Mouse (Mus musculus) intestine, embryonic 15.5 days (tissue): ENCODE results near the gene Crat. TPM values are rescaled to one million over a fixed set of nuclear protein-coding genes. Genes with fewer than 3 reads are reported as not detected.

ENCODE experiments used
- ATAC-seq: fragments of 200-750 bp; cut with Nextera tagmentation; 2 replicates; pipeline ENCODE4 v1.8.0; 2017; ENCODE audit warnings: moderate TSS enrichment, moderate library complexity
- H3K27ac ChIP-seq: fragments of 300-500 bp; sonication (generic); 2 replicates; pipeline ENCODE4 v1.5.1; 2015; ENCODE audit warnings: mild to moderate bottlenecking, inconsistent platforms
- H3K27me3 ChIP-seq: fragments of 300-500 bp; sonication (generic); replicated peaks from 2 replicates; pipeline ENCODE4 v1.6.1; 2015; ENCODE audit warnings: inconsistent platforms
- H3K36me3 ChIP-seq: fragments of 300-500 bp; sonication (generic); 2 replicates; pipeline ENCODE4 v1.6.1; 2015; ENCODE audit warnings: inconsistent platforms
- H3K4me1 ChIP-seq: fragments of 300-500 bp; sonication (generic); replicated peaks from 2 replicates; pipeline ENCODE4 v1.6.1; 2015; ENCODE audit warnings: inconsistent platforms
- H3K4me2 ChIP-seq: fragments of 300-500 bp; sonication (generic); replicated peaks from 2 replicates; pipeline ENCODE4 v1.6.1; 2015; ENCODE audit warnings: mild to moderate bottlenecking, inconsistent platforms
- H3K4me3 ChIP-seq: fragments of 300-500 bp; sonication (generic); replicated peaks from 2 replicates; pipeline ENCODE4 v1.5.1; 2015; ENCODE audit warnings: inconsistent platforms
- H3K9ac ChIP-seq: fragments of 300-500 bp; sonication (generic); 2 replicates; pipeline ENCODE4 v1.6.1; 2015; ENCODE audit warnings: inconsistent platforms
- H3K9me3 ChIP-seq: fragments of 300-500 bp; sonication (generic); 2 replicates; pipeline ENCODE4 v1.6.1; 2016; ENCODE audit warnings: inconsistent platforms
- WGBS: fragments of 180-500 bp; shearing (Covaris S2); methylation state at CpG from one replicate; pipeline ENCODE4 v1.1.7; 2015; 5-methylcytosine and 5-hydroxymethylcytosine counted together
- polyA plus RNA-seq: library from polyadenylated mRNA; unstranded; fragments of >200 nt; fragmentation: Nextera tagmentation; extraction: Ambion mirVana; gene quantifications from 2 replicates; pipeline ENCODE4 v1.2.1, GENCODE M21; 2015

Crat gene
- polyA plus RNA-seq, 1 experiment from 2014 or later, result 19.6 TPM

GRCm38 (mm10) chr2:30357552-30358510 lies 57.8 kb downstream of the Crat start:
- Histone ChIP-seq H3K9ac (peak overlapping the region; percentile 86; the same call in 1 of the 2 replicates), H3K27ac (peak overlapping the region; percentile 44; the same call in 1 of the 2 replicates), H3K27me3 (no peaks in the 10 kb centered on the region), H3K4me1 (peaks cover 34% of the 10 kb centered on the region), H3K4me3 (peak overlapping the region; percentile 83), H3K36me3 (no peaks in the 10 kb centered on the region), H3K9me3 (no peaks in the 10 kb centered on the region), H3K4me2 (peak overlapping the region; percentile 91)
- WGBS, result 41% methylated on average over 8 of the region's 8 CpGs
- ATAC-seq, result peak; percentile 10; the same call in 1 of the 2 replicates

DNA sequence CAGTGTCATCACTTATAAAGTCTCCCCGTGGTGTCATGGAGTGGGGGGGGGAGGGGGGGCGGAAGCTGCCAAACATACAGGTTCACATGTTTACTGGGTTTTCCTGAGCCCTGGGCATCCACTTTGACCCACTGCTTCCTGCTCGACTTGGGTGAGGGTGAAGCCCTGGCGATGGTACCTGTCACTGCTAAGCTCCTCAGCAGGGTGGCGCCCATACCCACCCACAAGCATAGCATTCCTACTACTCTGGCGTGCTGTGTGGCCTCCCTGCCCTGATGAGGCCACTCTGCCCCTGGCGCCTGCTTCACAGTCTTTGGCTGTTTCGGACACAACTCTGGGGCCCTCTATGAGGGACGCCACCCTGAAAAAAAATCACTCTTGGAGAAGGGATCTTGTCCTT lies 58.7 kb downstream of the Crat start:
- no peaks in the 10 kb centered on the region for H3K27me3 ChIP-seq
- peak overlapping the region; percentile 91; the same call in 1 of the 2 replicates for H3K4me2 ChIP-seq
- H3K27ac ChIP-seq, result no peak overlapping the region
- H3K9ac ChIP-seq, result no peak overlapping the region
- WGBS, result 55% methylated on average over 9 of the region's 9 CpGs
- H3K4me3 ChIP-seq, result no peak overlapping the region
- peaks cover 34% of the 10 kb centered on the region for H3K4me1 ChIP-seq
- H3K9me3 ChIP-seq, result no peaks in the 10 kb centered on the region
- no peak for ATAC-seq
- H3K36me3 ChIP-seq, result no peaks in the 10 kb centered on the region

GRCm38 (mm10) chr2:30356266-30356665 lies 59.3 kb downstream of the Crat start:
- 0 out of 2 replicates have a peak overlapping the region, but pooled peaks have one; percentile 27 for H3K27ac ChIP-seq
- no peak overlapping the region for H3K9ac ChIP-seq
- no peaks in the 10 kb centered on the region for H3K9me3 ChIP-seq
- H3K4me2 ChIP-seq, result 0 out of 2 replicates have a peak overlapping the region, but pooled peaks have one; percentile 9
- H3K36me3 ChIP-seq, result no peaks in the 10 kb centered on the region
- WGBS, result 45% methylated on average over 4 of the region's 4 CpGs
- ATAC-seq, result no peak
- H3K4me1 ChIP-seq, result peaks cover 34% of the 10 kb centered on the region
- H3K4me3 ChIP-seq, result no peak overlapping the region
- no peaks in the 10 kb centered on the region for H3K27me3 ChIP-seq

- no peak overlapping the region for H3K4me3 ChIP-seq
- no peaks in the 10 kb centered on the region for H3K27me3 ChIP-seq
- peaks cover 31% of the 10 kb centered on the region for H3K4me1 ChIP-seq
- no peak overlapping the region for H3K9ac ChIP-seq
- H3K9me3 ChIP-seq, result no peaks in the 10 kb centered on the region
- no peaks in the 10 kb centered on the region for H3K36me3 ChIP-seq
- no peak for ATAC-seq
- no peak overlapping the region for H3K4me2 ChIP-seq
- 55% methylated on average over 4 of the region's 4 CpGs for WGBS
- H3K27ac ChIP-seq, result no peak overlapping the region
Observed at GRCm38 (mm10) chr2:30355861-30356260, 59.8 kb downstream of the Crat start.

GRCm38 (mm10) chr2:30351149-30351548 lies 64.5 kb downstream of the Crat start:
- H3K9ac ChIP-seq, result no peak overlapping the region
- no peak overlapping the region for H3K4me3 ChIP-seq
- no peak overlapping the region for H3K27ac ChIP-seq
- 76% methylated on average over 2 of the region's 2 CpGs for WGBS
- peaks cover 9% of the 10 kb centered on the region for H3K4me1 ChIP-seq
- peaks cover 27% of the 10 kb centered on the region for H3K36me3 ChIP-seq
- no peaks in the 10 kb centered on the region for H3K27me3 ChIP-seq
- no peak overlapping the region for H3K4me2 ChIP-seq
- H3K9me3 ChIP-seq, result no peaks in the 10 kb centered on the region
- no peak for ATAC-seq

Other genes starting within 250 kb of the Crat start
- 40.9 and 41.9 TPM in 2 replicates for gene Endog, start 244.3 kb downstream of the Crat start, polyA plus RNA-seq
- 59.9 and 62.9 TPM in 2 replicates for gene Spout1, start 237.4 kb downstream of the Crat start, polyA plus RNA-seq
- 18.4 and 19.6 TPM in 2 replicates for gene Kyat1, start 210.0 kb downstream of the Crat start, polyA plus RNA-seq
- gene Lrrc8a, start 178.1 kb downstream of the Crat start, polyA plus RNA-seq, result 37.0 and 37.7 TPM in 2 replicates
- 0.21 and 0.29 TPM in 2 replicates for gene Gm28035, start 175.2 kb downstream of the Crat start, polyA plus RNA-seq
- 9.8 and 11.5 TPM in 2 replicates for gene Phyhd1, start 149.6 kb downstream of the Crat start, polyA plus RNA-seq
- gene Gm28038, start 134.8 kb downstream of the Crat start, polyA plus RNA-seq, result not detected in 2 replicates
- gene Dolk, start 129.5 kb downstream of the Crat start, polyA plus RNA-seq, result 28.8 and 34.4 TPM in 2 replicates
- gene Nup188, start 129.4 kb downstream of the Crat start, polyA plus RNA-seq, result 29.1 and 29.4 TPM in 2 replicates
- 68.4 and 69.4 TPM in 2 replicates for gene Sh3glb2, start 56.5 kb downstream of the Crat start, polyA plus RNA-seq
- 20.9 and 24.1 TPM in 2 replicates for gene Miga2, start 51.6 kb downstream of the Crat start, polyA plus RNA-seq
- 44.5 and 50.9 TPM in 2 replicates for gene Dolpp1, start 23.6 kb downstream of the Crat start, polyA plus RNA-seq
- 117 and 120 TPM in 2 replicates for gene Ptpa, start 226 bp upstream of the Crat start, polyA plus RNA-seq
- gene Ier5l, start 58.4 kb upstream of the Crat start, polyA plus RNA-seq, result 1.3 and 1.6 TPM in 2 replicates
- 0.63 and 0.72 TPM in 2 replicates for gene Cstad, start 179.2 kb upstream of the Crat start, polyA plus RNA-seq